Mouse (Mus musculus) heart, embryonic 15.5 days (tissue): ENCODE results near the gene Evi2a. TPM values are rescaled to one million over a fixed set of nuclear protein-coding genes. Genes with fewer than 3 reads are reported as not detected.

Source experiments
- ATAC-seq: fragments of 200-750 bp; cut with Nextera tagmentation; replicated peaks from 2 replicates; pipeline ENCODE4 v1.8.0; 2017; ENCODE audit warnings: low read depth, moderate TSS enrichment; ENCODE audit not compliant: insufficient number of reproducible peaks, insufficient read depth, low FRiP score
- H3K27ac ChIP-seq: fragments of 300-500 bp; sonication (generic); 2 replicates; pipeline ENCODE4 v1.5.1; 2015; ENCODE audit warnings: mild to moderate bottlenecking, inconsistent platforms
- H3K27me3 ChIP-seq: fragments of 300-500 bp; sonication (generic); 2 replicates; pipeline ENCODE4 v1.6.1; 2015; ENCODE audit warnings: inconsistent platforms
- H3K36me3 ChIP-seq: fragments of 300-500 bp; sonication (generic); 2 replicates; pipeline ENCODE4 v1.6.1; 2015; ENCODE audit warnings: mild to moderate bottlenecking, inconsistent platforms
- H3K4me1 ChIP-seq: fragments of 300-500 bp; sonication (generic); replicated peaks from 2 replicates; pipeline ENCODE4 v1.6.1; 2015; ENCODE audit warnings: inconsistent platforms
- H3K4me2 ChIP-seq: fragments of 300-500 bp; sonication (generic); 2 replicates; pipeline ENCODE4 v1.6.1; 2015; ENCODE audit warnings: inconsistent platforms, mild to moderate bottlenecking, moderate library complexity
- H3K4me3 ChIP-seq: fragments of 300-500 bp; sonication (generic); 2 replicates; pipeline ENCODE4 v1.5.1; 2015; ENCODE audit warnings: mild to moderate bottlenecking, inconsistent platforms
- H3K9ac ChIP-seq: fragments of 300-500 bp; sonication (generic); 2 replicates; pipeline ENCODE4 v1.6.1; 2015; ENCODE audit warnings: mild to moderate bottlenecking, inconsistent platforms
- H3K9me3 ChIP-seq: fragments of 300-500 bp; sonication (generic); replicated peaks from 2 replicates; pipeline ENCODE4 v1.6.1; 2016; ENCODE audit warnings: inconsistent platforms
- WGBS: fragments of 180-500 bp; shearing (Covaris S2); methylation state at CpG from one replicate; pipeline ENCODE4 v1.1.7; 2015; ENCODE audit warnings: mixed read lengths; 5-methylcytosine and 5-hydroxymethylcytosine counted together
- polyA plus RNA-seq: library from polyadenylated mRNA; unstranded; fragments of >200 nt; fragmentation: Nextera tagmentation; extraction: Ambion mirVana; gene quantifications from 2 replicates; pipeline ENCODE4 v1.2.1, GENCODE M21; 2015

Gene Evi2a
- 2.3 and 5.5 TPM in 2 replicates for polyA plus RNA-seq

GRCm38 (mm10) chr11:79530333-79530761 is at the start of gene Evi2a, which contains the start of gene Evi2:
TSS of gene Evi2a (minus strand) at chr11:79530609.
TSS of gene Evi2 (minus strand) at chr11:79530589.
- peaks cover 31% of the 10 kb centered on the region for H3K4me1 ChIP-seq
- ATAC-seq, result no peak
- H3K4me3 ChIP-seq, result no peak within 1 kb of the TSS
- no peak within 1 kb of the TSS for H3K4me2 ChIP-seq
- H3K27ac ChIP-seq, result no peak within 1 kb of the TSS
- no peaks in the 10 kb centered on the region for H3K9me3 ChIP-seq
- H3K9ac ChIP-seq, result no peak within 1 kb of the TSS
- WGBS, result 83% methylated on average over 7 of the region's 7 CpGs
- H3K27me3 ChIP-seq, result no peaks in the 10 kb centered on the region
- no peaks in the 10 kb centered on the region; the same call in 1 of the 2 replicates for H3K36me3 ChIP-seq

DNA sequence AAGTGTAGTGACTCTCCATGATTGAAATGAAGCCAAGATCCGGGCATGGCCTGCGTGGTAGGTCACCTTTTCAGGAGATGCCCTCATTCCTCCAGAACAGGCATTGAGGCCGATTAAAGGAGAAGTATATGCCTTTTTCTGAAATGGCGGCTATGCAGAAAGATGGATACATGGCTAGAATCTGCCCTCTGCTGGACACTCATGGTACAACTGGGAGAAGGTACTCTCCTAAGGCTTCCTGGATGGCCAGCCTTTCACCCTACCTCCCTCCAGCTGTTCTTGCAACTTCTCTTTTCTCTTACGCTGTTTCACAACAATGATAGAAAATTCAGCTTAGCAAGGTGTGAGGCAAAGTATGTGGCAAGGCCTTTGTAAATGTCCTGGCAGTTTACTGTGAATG is 47.3 kb upstream of the Evi2a start:
- Histone ChIP-seq H3K4me3 (no peak overlapping the region), H3K36me3 (peaks cover 11% of the 10 kb centered on the region; the same call in 1 of the 2 replicates), H3K4me1 (peaks cover 9% of the 10 kb centered on the region; the same call in 1 of the 2 replicates), H3K27me3 (no peaks in the 10 kb centered on the region), H3K9ac (no peak overlapping the region), H3K27ac (no peak overlapping the region), H3K9me3 (no peaks in the 10 kb centered on the region), H3K4me2 (no peak overlapping the region)
- no peak for ATAC-seq
- 34% methylated on average over 5 of the region's 5 CpGs for WGBS

DNA sequence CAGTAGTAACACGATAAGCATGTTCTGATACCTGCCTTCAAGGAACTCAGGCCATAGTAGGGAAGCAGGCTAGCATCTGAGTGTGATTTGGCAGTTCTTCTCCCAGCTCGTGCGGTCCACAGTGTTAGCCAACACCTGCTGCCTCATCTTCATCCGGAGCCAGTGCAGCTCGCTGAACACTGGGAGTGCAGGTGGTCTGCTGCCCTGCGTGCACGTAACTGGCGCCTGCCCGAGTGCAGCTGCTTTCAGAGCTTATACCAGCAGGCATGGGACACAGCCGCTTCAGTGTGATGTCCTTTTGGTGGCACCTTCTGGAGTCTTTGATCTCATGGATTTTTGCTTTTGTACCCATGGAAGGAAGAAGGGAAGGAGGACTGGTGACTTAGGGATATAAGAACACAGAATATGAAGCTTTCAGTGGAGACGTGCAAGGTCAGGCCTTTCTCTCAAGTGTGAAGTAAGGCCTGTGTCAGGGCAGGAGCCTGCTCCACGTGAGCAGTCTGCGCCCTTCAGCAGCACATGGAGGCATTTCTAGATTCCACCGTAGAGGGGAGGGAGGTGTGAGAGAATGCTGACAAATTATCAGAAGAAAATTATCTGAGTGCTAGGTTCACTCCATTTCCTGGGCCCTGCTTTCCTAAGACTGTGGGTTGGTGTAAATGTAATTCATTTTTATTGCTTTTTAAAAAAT is 45.1 kb upstream of the Evi2a start:
- H3K4me1 ChIP-seq, result peaks cover 9% of the 10 kb centered on the region; the same call in 1 of the 2 replicates
- 68% methylated on average over 14 of the region's 14 CpGs for WGBS
- H3K4me2 ChIP-seq, result no peak overlapping the region
- H3K4me3 ChIP-seq, result no peak overlapping the region
- peak; percentile 55; the same call in 1 of the 2 replicates for ATAC-seq
- no peak overlapping the region for H3K9ac ChIP-seq
- H3K27me3 ChIP-seq, result no peaks in the 10 kb centered on the region
- H3K9me3 ChIP-seq, result no peaks in the 10 kb centered on the region
- peaks cover 22% of the 10 kb centered on the region for H3K36me3 ChIP-seq
- no peak overlapping the region for H3K27ac ChIP-seq

GRCm38 (mm10) chr11:79573836-79574235 is 43.4 kb upstream of the Evi2a start:
- Histone ChIP-seq H3K9ac (no peak overlapping the region), H3K27me3 (no peaks in the 10 kb centered on the region), H3K4me3 (no peak overlapping the region), H3K27ac (no peak overlapping the region), H3K4me2 (no peak overlapping the region), H3K4me1 (0 out of 2 replicates have a peak, but pooled peaks cover 9% of the 10 kb centered on the region), H3K9me3 (no peaks in the 10 kb centered on the region), H3K36me3 (peaks cover 32% of the 10 kb centered on the region)
- no peak for ATAC-seq
- WGBS, result 80% methylated on average over 3 of the region's 3 CpGs

DNA sequence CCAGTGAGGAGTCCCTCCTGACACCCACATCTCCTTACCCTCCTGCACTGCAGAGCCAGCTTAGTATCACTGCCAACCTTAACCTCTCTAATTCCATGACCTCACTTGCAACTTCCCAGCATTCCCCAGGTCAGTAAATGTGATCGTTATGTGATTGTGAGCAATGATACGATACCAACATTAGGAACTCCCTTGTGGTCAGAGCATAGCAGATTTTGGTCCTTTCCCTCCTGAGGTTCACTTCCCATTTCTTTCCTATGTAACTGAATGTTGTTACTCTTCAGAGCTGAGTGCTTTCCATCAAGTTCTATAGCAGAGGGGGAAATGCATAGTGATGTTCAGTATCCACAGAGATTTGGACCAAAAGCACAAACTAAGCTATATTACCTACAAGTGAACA is 39.9 kb upstream of the Evi2a start:
- H3K27ac ChIP-seq, result no peak overlapping the region
- no peak for ATAC-seq
- H3K9ac ChIP-seq, result no peak overlapping the region
- H3K9me3 ChIP-seq, result no peaks in the 10 kb centered on the region
- no peak overlapping the region for H3K4me3 ChIP-seq
- H3K36me3 ChIP-seq, result peaks cover 51% of the 10 kb centered on the region
- 0 out of 2 replicates have a peak, but pooled peaks cover 5% of the 10 kb centered on the region for H3K4me1 ChIP-seq
- H3K4me2 ChIP-seq, result no peak overlapping the region
- 96% methylated on average over 2 of the region's 2 CpGs for WGBS
- H3K27me3 ChIP-seq, result no peaks in the 10 kb centered on the region

DNA sequence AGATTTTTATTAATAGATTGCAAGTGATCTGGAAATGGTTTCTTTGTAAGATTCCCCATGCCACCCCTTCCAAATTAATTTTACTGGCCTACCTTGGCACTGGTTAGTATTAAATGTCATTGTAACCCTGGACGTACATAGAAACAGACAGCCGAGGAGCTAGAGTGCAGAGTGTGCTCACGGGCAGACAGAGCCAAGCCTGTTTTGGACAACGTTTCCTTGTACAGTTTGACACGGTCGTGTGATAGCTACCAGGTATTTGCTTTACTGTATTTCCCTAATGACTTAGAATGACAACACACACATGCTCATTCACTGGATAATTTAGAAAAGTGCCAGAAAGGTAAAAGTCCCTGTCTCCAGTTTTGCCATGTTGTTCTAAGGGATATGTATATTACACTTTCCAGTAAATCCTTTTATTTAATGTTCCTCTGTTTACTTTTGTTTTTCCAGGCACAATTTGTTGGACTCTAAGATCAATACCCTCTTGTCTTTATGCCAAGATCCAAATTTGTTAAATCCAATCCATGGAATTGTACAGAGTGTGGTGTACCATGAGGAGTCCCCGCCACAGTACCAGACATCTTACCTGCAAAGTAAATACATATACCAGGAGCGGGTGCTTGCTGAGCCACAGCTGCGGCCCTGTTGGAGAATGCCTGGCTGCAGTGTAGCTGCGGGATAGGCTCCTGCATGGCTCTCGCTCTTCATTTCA is 37.9 kb upstream of the Evi2a start:
- Histone ChIP-seq H3K9me3 (no peaks in the 10 kb centered on the region), H3K27ac (no peak overlapping the region), H3K36me3 (peaks cover 59% of the 10 kb centered on the region), H3K4me1 (no peaks in the 10 kb centered on the region), H3K27me3 (no peaks in the 10 kb centered on the region), H3K4me3 (no peak overlapping the region), H3K9ac (no peak overlapping the region), H3K4me2 (no peak overlapping the region)
- no peak for ATAC-seq
- WGBS, result 83% methylated on average over 11 of the region's 11 CpGs

- no peak for ATAC-seq
- H3K4me1 ChIP-seq, result no peaks in the 10 kb centered on the region
- 57% methylated on average over 1 of the region's 1 CpGs for WGBS
- H3K27ac ChIP-seq, result no peak overlapping the region
- no peaks in the 10 kb centered on the region for H3K9me3 ChIP-seq
- peaks cover 63% of the 10 kb centered on the region for H3K36me3 ChIP-seq
- H3K9ac ChIP-seq, result no peak overlapping the region
- no peak overlapping the region for H3K4me3 ChIP-seq
- no peaks in the 10 kb centered on the region for H3K27me3 ChIP-seq
- H3K4me2 ChIP-seq, result no peak overlapping the region
These were observed 36.5 kb upstream of the Evi2a start for GRCm38 (mm10) chr11:79566947-79567346.

DNA sequence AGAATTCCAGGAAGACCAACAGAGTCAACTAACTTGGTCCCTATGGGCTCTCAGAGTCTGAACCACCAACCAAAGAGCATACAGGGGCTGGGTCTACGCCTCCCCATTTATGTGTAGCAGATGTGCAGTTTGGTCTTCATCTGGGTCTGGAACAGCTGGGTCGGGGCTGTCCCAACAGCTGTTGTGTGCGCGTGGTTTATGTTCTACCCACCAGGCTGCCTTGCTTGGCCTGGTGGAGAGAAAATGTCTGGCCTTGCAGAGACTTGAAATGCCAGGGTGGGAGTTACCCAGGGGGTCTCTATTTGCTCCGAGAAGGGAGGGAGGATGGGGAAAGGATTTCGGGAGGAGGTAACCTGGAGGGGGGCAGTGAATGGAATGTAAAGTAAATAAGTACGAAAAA is 33.1 kb upstream of the Evi2a start:
- no peaks in the 10 kb centered on the region for H3K27me3 ChIP-seq
- H3K9ac ChIP-seq, result no peak overlapping the region
- H3K36me3 ChIP-seq, result peaks cover 49% of the 10 kb centered on the region
- ATAC-seq, result no peak
- H3K9me3 ChIP-seq, result no peaks in the 10 kb centered on the region
- H3K27ac ChIP-seq, result no peak overlapping the region
- no peaks in the 10 kb centered on the region for H3K4me1 ChIP-seq
- WGBS, result 95% methylated on average over 7 of the region's 7 CpGs
- no peak overlapping the region for H3K4me3 ChIP-seq
- no peak overlapping the region for H3K4me2 ChIP-seq

DNA sequence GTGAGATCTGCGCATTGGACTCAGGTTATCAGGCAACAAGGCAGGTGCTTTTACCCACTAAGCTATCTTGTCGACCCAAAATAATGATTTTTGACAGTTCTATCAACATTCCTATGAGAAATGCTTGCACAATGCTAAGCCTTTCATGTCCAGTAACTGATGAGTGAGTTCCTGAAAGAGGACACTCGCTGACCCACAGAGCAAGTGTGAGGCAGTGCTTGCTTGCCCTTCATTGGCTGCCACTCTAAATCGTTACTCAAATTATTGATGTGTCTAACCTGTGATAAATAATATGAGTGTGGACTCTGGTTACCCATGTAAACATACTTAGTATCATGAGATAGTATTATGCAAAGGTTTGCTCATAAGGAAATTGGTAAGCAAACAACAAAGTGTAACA is 30.1 kb upstream of the Evi2a start:
- no peaks in the 10 kb centered on the region for H3K4me1 ChIP-seq
- 86% methylated on average over 4 of the region's 4 CpGs for WGBS

GRCm38 (mm10) chr11:79552622-79553021 is 22.2 kb upstream of the Evi2a start:
- 47% methylated on average over 1 of the region's 1 CpGs for WGBS
- ATAC-seq, result no peak
- H3K36me3 ChIP-seq, result peaks cover 51% of the 10 kb centered on the region
- H3K27ac ChIP-seq, result no peak overlapping the region
- no peaks in the 10 kb centered on the region for H3K9me3 ChIP-seq
- no peaks in the 10 kb centered on the region for H3K27me3 ChIP-seq
- H3K4me3 ChIP-seq, result no peak overlapping the region
- no peak overlapping the region for H3K9ac ChIP-seq
- H3K4me2 ChIP-seq, result no peak overlapping the region
- no peaks in the 10 kb centered on the region for H3K4me1 ChIP-seq

More for the DNA sequence above, 30.1 kb upstream of the Evi2a start:
- H3K27me3 ChIP-seq, result no peaks in the 10 kb centered on the region
- H3K27ac ChIP-seq, result no peak overlapping the region
- no peak overlapping the region for H3K4me2 ChIP-seq
- H3K36me3 ChIP-seq, result peaks cover 42% of the 10 kb centered on the region
- ATAC-seq, result no peak
- H3K4me3 ChIP-seq, result no peak overlapping the region
- H3K9me3 ChIP-seq, result no peaks in the 10 kb centered on the region
- no peak overlapping the region for H3K9ac ChIP-seq

- ATAC-seq, result no peak
- peaks cover 19% of the 10 kb centered on the region for H3K4me1 ChIP-seq
- H3K4me2 ChIP-seq, result no peak overlapping the region
- 93% methylated on average over 3 of the region's 3 CpGs for WGBS
- no peaks in the 10 kb centered on the region for H3K27me3 ChIP-seq
- H3K27ac ChIP-seq, result no peak overlapping the region
- no peaks in the 10 kb centered on the region for H3K9me3 ChIP-seq
- no peak overlapping the region for H3K9ac ChIP-seq
- peaks cover 10% of the 10 kb centered on the region for H3K36me3 ChIP-seq
- H3K4me3 ChIP-seq, result no peak overlapping the region
These were observed 5.9 kb upstream of the Evi2a start for GRCm38 (mm10) chr11:79536293-79536692.
